Mouse (Mus musculus): Measurements from ENCODE around the gene Tsc22d4. TPM values are rescaled to one million over a fixed set of nuclear protein-coding genes. Genes with fewer than 3 reads are reported as not detected.
"Not testable (repeated sequence)": the region's sequence is repeated elsewhere in the genome, so short reads cannot be mapped to it uniquely, and the experiment has no call there.

Gene Tsc22d4
- total RNA-seq (2021), result 10 to 100 TPM; 53.0 to 68.0 TPM
- long read RNA-seq, experiment 1, transcript Tsc22d4-202 (5 exons, 3,983 nt), result major isoform, 57 of 68 reads
- long read RNA-seq, experiment 1, partial matches to known transcripts, result 6 of 68 reads
- long read RNA-seq, experiment 1, other reads (novel, unspliced or antisense), result 3 of 68 reads
- long read RNA-seq, experiment 2, transcript Tsc22d4-202 (5 exons, 3,983 nt), result major isoform, 36 of 47 reads
- long read RNA-seq, experiment 2, partial matches to known transcripts, result 5 of 47 reads
- long read RNA-seq, experiment 2, other reads (novel, unspliced or antisense), result 1 of 47 reads

- DNase-seq (ENCODE audit: low spot score), result peak; percentile 90
Observed at GRCm38 (mm10) chr5:137745214-137746171, at the start of gene Tsc22d4. Gene Tsc22d4 (plus strand): TSS chr5:137745730.

- DNase-seq (ENCODE audit: low spot score), result no peak
Observed at GRCm38 (mm10) chr5:137695930-137696329, 49.6 kb upstream of the Tsc22d4 start.

- DNase-seq (ENCODE audit: low spot score), result no peak
Observed at GRCm38 (mm10) chr5:137699080-137699479, 46.5 kb upstream of the Tsc22d4 start.

GRCm38 (mm10) chr5:137699850-137700249 lies 45.7 kb upstream of the Tsc22d4 start:
- no peak for DNase-seq (ENCODE audit: low spot score)

- DNase-seq (ENCODE audit: low spot score), result no peak
Observed at GRCm38 (mm10) chr5:137705242-137705641, 40.3 kb upstream of the Tsc22d4 start.

GRCm38 (mm10) chr5:137706913-137707633 lies 38.5 kb upstream of the Tsc22d4 start:
- no peak for DNase-seq (ENCODE audit: low spot score)

- DNase-seq (ENCODE audit: low spot score), result no peak
Observed at GRCm38 (mm10) chr5:137713454-137713853, 32.1 kb upstream of the Tsc22d4 start.

- no peak for DNase-seq (ENCODE audit: low spot score)
Observed at GRCm38 (mm10) chr5:137715685-137716084, 29.8 kb upstream of the Tsc22d4 start.

- DNase-seq (ENCODE audit: low spot score), result no peak
Observed at GRCm38 (mm10) chr5:137718020-137718790, 27.3 kb upstream of the Tsc22d4 start.

- DNase-seq (ENCODE audit: low spot score), result no peak
Observed at GRCm38 (mm10) chr5:137719088-137719487, 26.4 kb upstream of the Tsc22d4 start.

- not testable (repeated sequence) for DNase-seq (ENCODE audit: low spot score)
Observed at GRCm38 (mm10) chr5:137720558-137721164, 24.9 kb upstream of the Tsc22d4 start.

GRCm38 (mm10) chr5:137723840-137724239 lies 21.7 kb upstream of the Tsc22d4 start:
- no peak for DNase-seq (ENCODE audit: low spot score)

GRCm38 (mm10) chr5:137726767-137727166 lies 18.8 kb upstream of the Tsc22d4 start:
- no peak for DNase-seq (ENCODE audit: low spot score)

GRCm38 (mm10) chr5:137733638-137734288 lies 11.8 kb upstream of the Tsc22d4 start:
- DNase-seq (ENCODE audit: low spot score), result no peak

- DNase-seq (ENCODE audit: low spot score), result no peak
Observed at GRCm38 (mm10) chr5:137734289-137735061, 11.1 kb upstream of the Tsc22d4 start.

- DNase-seq (ENCODE audit: low spot score), result no peak
Observed at GRCm38 (mm10) chr5:137737400-137737940, 8.1 kb upstream of the Tsc22d4 start.

- DNase-seq (ENCODE audit: low spot score), result no peak
Observed at GRCm38 (mm10) chr5:137738516-137738915, 7.0 kb upstream of the Tsc22d4 start.

- no peak for DNase-seq (ENCODE audit: low spot score)
Observed at GRCm38 (mm10) chr5:137739471-137739870, 6.1 kb upstream of the Tsc22d4 start.

- DNase-seq (ENCODE audit: low spot score), result no peak
Observed at GRCm38 (mm10) chr5:137740506-137740905, 5.0 kb upstream of the Tsc22d4 start.

Data from gastrocnemius, adult 18-20 months (tissue).